Mouse (Mus musculus): Measurements from ENCODE around the gene Wdr73. TPM values are rescaled to one million over a fixed set of nuclear protein-coding genes. Genes with fewer than 3 reads are reported as not detected.
"Not testable (repeated sequence)": the region's sequence is repeated elsewhere in the genome, so short reads cannot be mapped to it uniquely, and the experiment has no call there.

Gene Wdr73
- 43.6 and 44.8 TPM in 2 replicates for polyA plus RNA-seq (2015; fragmentation: Nextera tagmentation; extraction: Ambion mirVana)

GRCm38 (mm10) chr7:80900944-80901501, at the start of gene Wdr73:
TSS of gene Wdr73 (minus strand) at chr7:80901269.
- no peaks in the 10 kb centered on the region for H3K9me3 ChIP-seq (ENCODE audit: low read length)
- peak within 1 kb of the TSS; percentile 83 for H3K9ac ChIP-seq (replicated peaks; ENCODE audit: low read length)
- no peaks in the 10 kb centered on the region for H3K27me3 ChIP-seq (ENCODE audit: insufficient read depth, low read length)
- H3K4me1 ChIP-seq (ENCODE audit: insufficient read depth, low read length): peaks cover 19% of the 10 kb centered on the region
- H3K4me3 ChIP-seq (ENCODE audit: low read length): peak within 1 kb of the TSS; percentile 83
- H3K36me3 ChIP-seq (ENCODE audit: insufficient read depth, low read length): peaks cover 19% of the 10 kb centered on the region; the same call in 1 of the 2 replicates
- H3K4me2 ChIP-seq (replicated peaks; ENCODE audit: low read depth, low read length): peak within 1 kb of the TSS; percentile 80
- peak; percentile 94 for ATAC-seq (ENCODE audit: low FRiP score, low TSS enrichment)
- under 1% methylated on average over 36 of the region's 36 CpGs for WGBS
- H3K27ac ChIP-seq (ENCODE audit: low read length): peak within 1 kb of the TSS; percentile 89

GRCm38 (mm10) chr7:80947445-80948350, 46.6 kb upstream of the Wdr73 start, which contains the start of gene Sec11a:
TSS of gene Sec11a (minus strand) at chr7:80947780.
- Histone ChIP-seq H3K4me1 (ENCODE audit: insufficient read depth, low read length) (peaks cover 8% of the 10 kb centered on the region; the same call in 1 of the 2 replicates), H3K9me3 (ENCODE audit: low read length) (no peaks in the 10 kb centered on the region), H3K36me3 (ENCODE audit: insufficient read depth, low read length) (peaks cover 8% of the 10 kb centered on the region; the same call in 1 of the 2 replicates), H3K4me2 (replicated peaks; ENCODE audit: low read depth, low read length) (peak within 1 kb of the TSS; percentile 69), H3K4me3 (ENCODE audit: low read length) (peak within 1 kb of the TSS; percentile 86), H3K9ac (replicated peaks; ENCODE audit: low read length) (peak within 1 kb of the TSS; percentile 88), H3K27me3 (ENCODE audit: insufficient read depth, low read length) (no peaks in the 10 kb centered on the region), H3K27ac (ENCODE audit: low read length) (peak within 1 kb of the TSS; percentile 99)
- 1% methylated on average over 44 of the region's 44 CpGs for WGBS
- peak; percentile 99 for ATAC-seq (ENCODE audit: low FRiP score, low TSS enrichment)

- Histone ChIP-seq H3K27ac (ENCODE audit: low read length) (no peak overlapping the region), H3K27me3 (ENCODE audit: insufficient read depth, low read length) (no peaks in the 10 kb centered on the region), H3K4me3 (ENCODE audit: low read length) (no peak overlapping the region), H3K9ac (replicated peaks; ENCODE audit: low read length) (no peak overlapping the region), H3K36me3 (ENCODE audit: insufficient read depth, low read length) (peaks cover 9% of the 10 kb centered on the region; the same call in 1 of the 2 replicates), H3K4me1 (ENCODE audit: insufficient read depth, low read length) (peaks cover 4% of the 10 kb centered on the region; the same call in 1 of the 2 replicates), H3K4me2 (replicated peaks; ENCODE audit: low read depth, low read length) (no peak overlapping the region), H3K9me3 (ENCODE audit: low read length) (no peaks in the 10 kb centered on the region)
- 87% methylated on average over 4 of the region's 4 CpGs for WGBS
- ATAC-seq (ENCODE audit: low FRiP score, low TSS enrichment): no peak
These were observed 38.7 kb upstream of the Wdr73 start for GRCm38 (mm10) chr7:80939808-80940207.

- H3K4me1 ChIP-seq (ENCODE audit: insufficient read depth, low read length); H3K27me3 ChIP-seq (ENCODE audit: insufficient read depth, low read length); H3K27ac ChIP-seq (ENCODE audit: low read length); H3K9me3 ChIP-seq (ENCODE audit: low read length); H3K9ac ChIP-seq (replicated peaks; ENCODE audit: low read length); H3K4me2 ChIP-seq (replicated peaks; ENCODE audit: low read depth, low read length); H3K4me3 ChIP-seq (ENCODE audit: low read length): not testable (repeated sequence)
- 0 out of 2 replicates have a peak, but pooled peaks have one; percentile 42 for ATAC-seq (ENCODE audit: low FRiP score, low TSS enrichment)
- peaks cover 15% of the 10 kb centered on the region; the same call in 1 of the 2 replicates for H3K36me3 ChIP-seq (ENCODE audit: insufficient read depth, low read length)
These were observed 36.2 kb upstream of the Wdr73 start for GRCm38 (mm10) chr7:80937304-80937666.

- WGBS: 56% methylated on average over 7 of the region's 7 CpGs
- not testable (repeated sequence) for H3K27ac ChIP-seq (ENCODE audit: low read length); H3K4me1 ChIP-seq (ENCODE audit: insufficient read depth, low read length); H3K27me3 ChIP-seq (ENCODE audit: insufficient read depth, low read length); H3K9me3 ChIP-seq (ENCODE audit: low read length); H3K4me3 ChIP-seq (ENCODE audit: low read length); H3K4me2 ChIP-seq (replicated peaks; ENCODE audit: low read depth, low read length); H3K9ac ChIP-seq (replicated peaks; ENCODE audit: low read length)
- 0 out of 2 replicates have a peak, but pooled peaks have one; percentile 35 for ATAC-seq (ENCODE audit: low FRiP score, low TSS enrichment)
- H3K36me3 ChIP-seq (ENCODE audit: insufficient read depth, low read length): peaks cover 18% of the 10 kb centered on the region; the same call in 1 of the 2 replicates
These were observed 35.7 kb upstream of the Wdr73 start for GRCm38 (mm10) chr7:80936617-80937303.

GRCm38 (mm10) chr7:80935834-80936233, 34.8 kb upstream of the Wdr73 start:
- ATAC-seq (ENCODE audit: low FRiP score, low TSS enrichment): no peak
- 100% methylated on average over 1 of the region's 1 CpGs for WGBS
- H3K27ac ChIP-seq (ENCODE audit: low read length): no peak overlapping the region

GRCm38 (mm10) chr7:80932777-80933176, 31.7 kb upstream of the Wdr73 start:
- WGBS: 57% methylated on average over 1 of the region's 1 CpGs
- Histone ChIP-seq H3K4me1 (ENCODE audit: insufficient read depth, low read length) (peaks cover 6% of the 10 kb centered on the region; the same call in 1 of the 2 replicates), H3K27me3 (ENCODE audit: insufficient read depth, low read length) (no peaks in the 10 kb centered on the region), H3K9ac (replicated peaks; ENCODE audit: low read length) (no peak overlapping the region), H3K27ac (ENCODE audit: low read length) (no peak overlapping the region), H3K4me3 (ENCODE audit: low read length) (no peak overlapping the region), H3K36me3 (ENCODE audit: insufficient read depth, low read length) (peaks cover 25% of the 10 kb centered on the region; the same call in 1 of the 2 replicates), H3K4me2 (replicated peaks; ENCODE audit: low read depth, low read length) (no peak overlapping the region), H3K9me3 (ENCODE audit: low read length) (no peaks in the 10 kb centered on the region)
- ATAC-seq (ENCODE audit: low FRiP score, low TSS enrichment): no peak

More at GRCm38 (mm10) chr7:80935834-80936233, 34.8 kb upstream of the Wdr73 start:
- Histone ChIP-seq H3K9ac (replicated peaks; ENCODE audit: low read length) (no peak overlapping the region), H3K4me3 (ENCODE audit: low read length) (no peak overlapping the region), H3K4me2 (replicated peaks; ENCODE audit: low read depth, low read length) (no peak overlapping the region), H3K9me3 (ENCODE audit: low read length) (no peaks in the 10 kb centered on the region), H3K36me3 (ENCODE audit: insufficient read depth, low read length) (peaks cover 24% of the 10 kb centered on the region; the same call in 1 of the 2 replicates), H3K4me1 (ENCODE audit: insufficient read depth, low read length) (peaks cover 4% of the 10 kb centered on the region; the same call in 1 of the 2 replicates), H3K27me3 (ENCODE audit: insufficient read depth, low read length) (no peaks in the 10 kb centered on the region)

GRCm38 (mm10) chr7:80931618-80932207, 30.6 kb upstream of the Wdr73 start:
- Histone ChIP-seq H3K27me3 (ENCODE audit: insufficient read depth, low read length) (no peaks in the 10 kb centered on the region), H3K4me1 (ENCODE audit: insufficient read depth, low read length) (0 out of 2 replicates have a peak, but pooled peaks cover 4% of the 10 kb centered on the region), H3K9ac (replicated peaks; ENCODE audit: low read length) (no peak overlapping the region), H3K4me3 (ENCODE audit: low read length) (no peak overlapping the region), H3K4me2 (replicated peaks; ENCODE audit: low read depth, low read length) (no peak overlapping the region), H3K9me3 (ENCODE audit: low read length) (no peaks in the 10 kb centered on the region), H3K27ac (ENCODE audit: low read length) (no peak overlapping the region), H3K36me3 (ENCODE audit: insufficient read depth, low read length) (peaks cover 32% of the 10 kb centered on the region; the same call in 1 of the 2 replicates)
- no peak for ATAC-seq (ENCODE audit: low FRiP score, low TSS enrichment)
- 81% methylated on average over 8 of the region's 8 CpGs for WGBS

- Histone ChIP-seq H3K9ac (replicated peaks; ENCODE audit: low read length) (no peak overlapping the region), H3K4me2 (replicated peaks; ENCODE audit: low read depth, low read length) (no peak overlapping the region), H3K36me3 (ENCODE audit: insufficient read depth, low read length) (peaks cover 31% of the 10 kb centered on the region; the same call in 1 of the 2 replicates), H3K4me3 (ENCODE audit: low read length) (no peak overlapping the region), H3K4me1 (ENCODE audit: insufficient read depth, low read length) (no peaks in the 10 kb centered on the region), H3K9me3 (ENCODE audit: low read length) (no peaks in the 10 kb centered on the region), H3K27me3 (ENCODE audit: insufficient read depth, low read length) (no peaks in the 10 kb centered on the region), H3K27ac (ENCODE audit: low read length) (no peak overlapping the region)
- 84% methylated on average over 2 of the region's 2 CpGs for WGBS
- ATAC-seq (ENCODE audit: low FRiP score, low TSS enrichment): no peak
These were observed 22.1 kb upstream of the Wdr73 start for GRCm38 (mm10) chr7:80923165-80923564.
